Mouse (Mus musculus): ENCODE measurements around the gene Clic3. TPM values are rescaled to one million over a fixed set of nuclear protein-coding genes. Genes with fewer than 3 reads are reported as not detected.
A peak's percentile ranks its signal among the peaks of the same experiment; 100 is the strongest.

The Clic3 gene
- polyA plus RNA-seq, 1 experiment: 0.15 TPM

DNA sequence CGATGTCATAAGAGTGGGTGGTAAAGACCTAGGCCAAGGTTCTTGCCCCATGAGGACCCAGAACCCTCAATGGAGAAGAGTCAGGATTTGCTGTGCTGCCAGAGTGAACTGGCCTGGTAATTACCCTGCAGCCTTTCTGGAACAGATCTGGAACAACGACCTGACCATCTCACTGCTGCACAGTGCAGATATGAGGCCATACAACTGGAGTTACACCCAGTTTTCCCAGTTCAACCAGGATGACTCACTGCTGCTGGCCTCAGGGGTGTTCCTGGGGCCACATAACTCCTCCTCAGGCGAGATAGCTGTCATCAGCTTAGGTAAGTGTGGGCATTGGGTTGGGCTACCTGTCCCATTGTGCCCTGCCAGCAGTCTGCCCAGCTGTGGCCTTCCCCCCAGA lies 46.1 kb downstream of the Clic3 start:
- Histone ChIP-seq H3K4me3 (ENCODE audit: insufficient read depth, poor library complexity, severe bottlenecking) (no peak overlapping the region), H3K36me3 (ENCODE audit: control insufficient read depth, insufficient read depth) (peaks cover 11% of the 10 kb centered on the region), H3ac (ENCODE audit: control insufficient read depth, insufficient read length, low read depth) (no peak overlapping the region), H3K79me3 (ENCODE audit: low read depth) (peaks cover 9% of the 10 kb centered on the region), H3K79me2 (ENCODE audit: control insufficient read depth, insufficient read depth) (peaks cover 19% of the 10 kb centered on the region), H3K27me3 (ENCODE audit: control insufficient read depth, insufficient read depth, insufficient read length) (no peaks in the 10 kb centered on the region)
- TF ChIP-seq USF1 (IDR thresholded peaks at IDR 0.05; ENCODE audit: low read depth) (no peak), CEBPB (IDR thresholded peaks at IDR 0.05; ENCODE audit: low read depth) (no peak), MYOD1 (IDR thresholded peaks at IDR 0.05; ENCODE audit: control insufficient read depth, insufficient read length, low read depth) (no peak), FOSL1 (IDR thresholded peaks at IDR 0.05; ENCODE audit: insufficient read depth, low read length, poor library complexity, severe bottlenecking) (no peak), CTCF (IDR thresholded peaks at IDR 0.05; ENCODE audit: control insufficient read depth, insufficient read depth, insufficient read length) (no peak), MAX (IDR thresholded peaks at IDR 0.05) (no peak), MYOG (IDR thresholded peaks at IDR 0.05; ENCODE audit: control insufficient read depth, extremely low read depth, insufficient read length) (no peak)

DNA sequence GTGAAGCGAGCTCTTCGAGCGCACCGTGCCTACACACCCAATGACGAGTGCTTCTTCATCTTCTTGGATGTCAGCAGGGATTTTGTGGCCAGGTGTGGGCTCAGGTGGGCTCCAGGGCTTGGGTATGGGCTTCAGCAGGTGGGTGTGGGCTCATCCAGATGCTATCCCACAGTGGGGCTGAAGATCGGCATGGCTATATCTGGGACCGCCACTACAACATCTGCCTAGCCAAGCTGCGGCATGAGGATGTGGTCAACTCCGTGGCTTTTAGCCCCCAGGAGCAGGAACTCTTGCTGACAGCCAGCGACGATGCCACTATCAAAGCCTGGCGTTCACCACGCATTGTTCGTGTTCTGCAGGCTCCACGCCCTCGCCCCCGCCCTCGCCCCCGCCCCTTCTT lies 47.9 kb downstream of the Clic3 start:
- no peak overlapping the region for H3K4me3 ChIP-seq (ENCODE audit: insufficient read depth, poor library complexity, severe bottlenecking)
- peaks cover 9% of the 10 kb centered on the region for H3K79me3 ChIP-seq (ENCODE audit: low read depth)
- H3K36me3 ChIP-seq (ENCODE audit: control insufficient read depth, insufficient read depth): peaks cover 11% of the 10 kb centered on the region
- H3K79me2 ChIP-seq (ENCODE audit: control insufficient read depth, insufficient read depth): peaks cover 19% of the 10 kb centered on the region
- no peaks in the 10 kb centered on the region for H3K27me3 ChIP-seq (ENCODE audit: control insufficient read depth, insufficient read depth, insufficient read length)
- TF ChIP-seq USF1 (IDR thresholded peaks at IDR 0.05; ENCODE audit: low read depth): no peak
- no peak for TF ChIP-seq CEBPB (IDR thresholded peaks at IDR 0.05; ENCODE audit: low read depth)
- no peak for TF ChIP-seq MAX (IDR thresholded peaks at IDR 0.05)
- no peak for TF ChIP-seq MYOD1 (IDR thresholded peaks at IDR 0.05; ENCODE audit: control insufficient read depth, insufficient read length, low read depth)
- no peak for TF ChIP-seq FOSL1 (IDR thresholded peaks at IDR 0.05; ENCODE audit: insufficient read depth, low read length, poor library complexity, severe bottlenecking)
- no peak for TF ChIP-seq MYOG (IDR thresholded peaks at IDR 0.05; ENCODE audit: control insufficient read depth, extremely low read depth, insufficient read length)
- TF ChIP-seq CTCF (IDR thresholded peaks at IDR 0.05; ENCODE audit: control insufficient read depth, insufficient read depth, insufficient read length): no peak
- no peak overlapping the region for H3ac ChIP-seq (ENCODE audit: control insufficient read depth, insufficient read length, low read depth)

DNA sequence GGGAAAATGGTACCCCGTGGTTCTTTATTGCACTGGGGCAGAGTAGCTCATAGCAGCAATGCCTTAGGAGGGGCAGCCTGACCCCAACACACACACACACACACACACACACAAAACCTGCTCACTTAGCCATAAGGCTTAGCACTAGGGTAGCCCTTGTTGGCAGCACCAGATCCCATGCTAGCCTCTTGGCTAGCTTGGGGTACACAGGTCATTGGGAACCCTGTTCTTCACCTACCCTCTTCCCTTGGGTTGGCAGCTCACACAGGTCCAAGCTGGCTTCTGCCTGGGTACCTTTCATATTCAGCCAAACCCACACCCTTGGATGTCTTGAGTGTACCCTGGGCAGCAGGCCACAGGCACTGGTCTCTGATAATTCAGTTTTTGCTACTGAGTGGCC lies 48.4 kb downstream of the Clic3 start:
- TF ChIP-seq USF1 (IDR thresholded peaks at IDR 0.05; ENCODE audit: low read depth) (no peak), FOSL1 (IDR thresholded peaks at IDR 0.05; ENCODE audit: insufficient read depth, low read length, poor library complexity, severe bottlenecking) (no peak), CEBPB (IDR thresholded peaks at IDR 0.05; ENCODE audit: low read depth) (no peak), MAX (IDR thresholded peaks at IDR 0.05) (no peak), MYOD1 (IDR thresholded peaks at IDR 0.05; ENCODE audit: control insufficient read depth, insufficient read length, low read depth) (no peak), CTCF (IDR thresholded peaks at IDR 0.05; ENCODE audit: control insufficient read depth, insufficient read depth, insufficient read length) (no peak), MYOG (IDR thresholded peaks at IDR 0.05; ENCODE audit: control insufficient read depth, extremely low read depth, insufficient read length) (no peak)
- no peak overlapping the region for H3ac ChIP-seq (ENCODE audit: control insufficient read depth, insufficient read length, low read depth)
- no peak overlapping the region for H3K4me3 ChIP-seq (ENCODE audit: insufficient read depth, poor library complexity, severe bottlenecking)
- peaks cover 11% of the 10 kb centered on the region for H3K36me3 ChIP-seq (ENCODE audit: control insufficient read depth, insufficient read depth)
- peaks cover 9% of the 10 kb centered on the region for H3K79me3 ChIP-seq (ENCODE audit: low read depth)
- H3K27me3 ChIP-seq (ENCODE audit: control insufficient read depth, insufficient read depth, insufficient read length): no peaks in the 10 kb centered on the region
- H3K79me2 ChIP-seq (ENCODE audit: control insufficient read depth, insufficient read depth): peaks cover 19% of the 10 kb centered on the region

GRCm38 (mm10) chr2:25505860-25506259 lies 49.2 kb downstream of the Clic3 start:
- Histone ChIP-seq H3K79me3 (ENCODE audit: low read depth) (peaks cover 8% of the 10 kb centered on the region), H3K79me2 (ENCODE audit: control insufficient read depth, insufficient read depth) (peaks cover 18% of the 10 kb centered on the region), H3K4me3 (ENCODE audit: insufficient read depth, poor library complexity, severe bottlenecking) (no peak overlapping the region), H3K27me3 (ENCODE audit: control insufficient read depth, insufficient read depth, insufficient read length) (no peaks in the 10 kb centered on the region), H3K36me3 (ENCODE audit: control insufficient read depth, insufficient read depth) (peaks cover 11% of the 10 kb centered on the region), H3ac (ENCODE audit: control insufficient read depth, insufficient read length, low read depth) (no peak overlapping the region)
- TF ChIP-seq MYOD1 (IDR thresholded peaks at IDR 0.05; ENCODE audit: control insufficient read depth, insufficient read length, low read depth) (no peak), CTCF (IDR thresholded peaks at IDR 0.05; ENCODE audit: control insufficient read depth, insufficient read depth, insufficient read length) (no peak), FOSL1 (IDR thresholded peaks at IDR 0.05; ENCODE audit: insufficient read depth, low read length, poor library complexity, severe bottlenecking) (no peak), MYOG (IDR thresholded peaks at IDR 0.05; ENCODE audit: control insufficient read depth, extremely low read depth, insufficient read length) (no peak), USF1 (IDR thresholded peaks at IDR 0.05; ENCODE audit: low read depth) (no peak), MAX (IDR thresholded peaks at IDR 0.05) (no peak), CEBPB (IDR thresholded peaks at IDR 0.05; ENCODE audit: low read depth) (no peak)

DNA sequence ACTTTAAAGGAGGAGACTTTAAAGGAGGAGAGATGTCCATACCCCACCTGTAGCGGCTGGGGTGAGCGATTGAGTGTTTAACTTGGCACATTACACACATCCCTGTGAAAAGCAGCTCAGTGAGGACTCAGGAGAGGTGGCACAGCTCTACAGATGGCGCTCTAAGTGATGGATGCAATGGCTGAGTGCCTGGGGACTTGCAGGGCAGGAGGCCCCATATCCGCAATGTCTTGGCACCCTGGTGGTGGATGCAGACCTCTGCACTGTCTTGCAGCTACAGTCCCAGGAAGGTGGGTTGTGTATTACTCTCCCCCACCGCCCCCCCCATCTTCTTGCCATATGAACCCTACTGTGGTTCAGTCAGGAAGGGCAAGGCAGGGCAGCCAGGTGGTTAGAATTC lies 50.3 kb downstream of the Clic3 start:
- Histone ChIP-seq H3K36me3 (ENCODE audit: control insufficient read depth, insufficient read depth) (peaks cover 11% of the 10 kb centered on the region), H3K27me3 (ENCODE audit: control insufficient read depth, insufficient read depth, insufficient read length) (no peaks in the 10 kb centered on the region), H3ac (ENCODE audit: control insufficient read depth, insufficient read length, low read depth) (no peak overlapping the region), H3K79me2 (ENCODE audit: control insufficient read depth, insufficient read depth) (peaks cover 7% of the 10 kb centered on the region), H3K79me3 (ENCODE audit: low read depth) (no peaks in the 10 kb centered on the region), H3K4me3 (ENCODE audit: insufficient read depth, poor library complexity, severe bottlenecking) (no peak overlapping the region)
- TF ChIP-seq CTCF (IDR thresholded peaks at IDR 0.05; ENCODE audit: control insufficient read depth, insufficient read depth, insufficient read length) (peak; percentile 21), USF1 (IDR thresholded peaks at IDR 0.05; ENCODE audit: low read depth) (no peak)

Small RNAs within 50 kb of the gene (microRNA-seq; reads per million reads assigned to microRNA genes)
- not detected for gene Mir3087 (ENCODE audit: borderline microRNAs expressed)

Other genes with a start within 250 kb of the Clic3 start
- 47.4 TPM for gene Nelfb, start 245.3 kb upstream of the Clic3 start, polyA plus RNA-seq (2012; fragmentation: generic; extraction: Trizol)
- not detected for gene Stpg3, start 242.2 kb upstream of the Clic3 start, polyA plus RNA-seq (2012; fragmentation: generic; extraction: Trizol)
- not detected for gene Fam166a, start 238.1 kb upstream of the Clic3 start, polyA plus RNA-seq (2012; fragmentation: generic; extraction: Trizol)
- 800 TPM for gene Tubb4b, start 232.1 kb upstream of the Clic3 start, polyA plus RNA-seq (2012; fragmentation: generic; extraction: Trizol)
- gene Slc34a3, start 222.5 kb upstream of the Clic3 start, polyA plus RNA-seq (2012; fragmentation: generic; extraction: Trizol): not detected
- gene Rnf224, start 220.1 kb upstream of the Clic3 start, polyA plus RNA-seq (2012; fragmentation: generic; extraction: Trizol): not detected
- 0.22 TPM for gene Rnf208, start 214.6 kb upstream of the Clic3 start, polyA plus RNA-seq (2012; fragmentation: generic; extraction: Trizol)
- 0.25 TPM for gene Cysrt1, start 214.4 kb upstream of the Clic3 start, polyA plus RNA-seq (2012; fragmentation: generic; extraction: Trizol)
- 3.9 TPM for gene AL732309.1, start 210.0 kb upstream of the Clic3 start, polyA plus RNA-seq (2012; fragmentation: generic; extraction: Trizol)
- gene Tmem203, start 201.4 kb upstream of the Clic3 start, polyA plus RNA-seq (2012; fragmentation: generic; extraction: Trizol): 28.5 TPM
- gene Tprn, start 194.2 kb upstream of the Clic3 start, polyA plus RNA-seq (2012; fragmentation: generic; extraction: Trizol): 7.4 TPM
- gene Ssna1, start 184.4 kb upstream of the Clic3 start, polyA plus RNA-seq (2012; fragmentation: generic; extraction: Trizol): 143 TPM
- 89.4 TPM for gene Anapc2, start 184.4 kb upstream of the Clic3 start, polyA plus RNA-seq (2012; fragmentation: generic; extraction: Trizol)
- gene Tmem210, start 168.7 kb upstream of the Clic3 start, polyA plus RNA-seq (2012; fragmentation: generic; extraction: Trizol): not detected
- gene Lrrc26, start 166.9 kb upstream of the Clic3 start, polyA plus RNA-seq (2012; fragmentation: generic; extraction: Trizol): not detected
- 0.02 TPM for gene Grin1, start 137.7 kb upstream of the Clic3 start, polyA plus RNA-seq (2012; fragmentation: generic; extraction: Trizol)
- gene Man1b1, start 124.5 kb upstream of the Clic3 start, polyA plus RNA-seq (2012; fragmentation: generic; extraction: Trizol): 38.0 TPM
- 22.4 TPM for gene Dpp7, start 100.5 kb upstream of the Clic3 start, polyA plus RNA-seq (2012; fragmentation: generic; extraction: Trizol)
- gene Uap1l1, start 91.2 kb upstream of the Clic3 start, polyA plus RNA-seq (2012; fragmentation: generic; extraction: Trizol): 96.6 TPM
- gene Sapcd2, start 84.5 kb upstream of the Clic3 start, polyA plus RNA-seq (2012; fragmentation: generic; extraction: Trizol): 25.8 TPM
- not detected for gene Entpd2, start 61.0 kb upstream of the Clic3 start, polyA plus RNA-seq (2012; fragmentation: generic; extraction: Trizol)
- 79.9 TPM for gene Npdc1, start 57.5 kb upstream of the Clic3 start, polyA plus RNA-seq (2012; fragmentation: generic; extraction: Trizol)
- 0.08 TPM for gene Fut7, start 33.6 kb upstream of the Clic3 start, polyA plus RNA-seq (2012; fragmentation: generic; extraction: Trizol)
- 4.2 TPM for gene Abca2, start 28.1 kb upstream of the Clic3 start, polyA plus RNA-seq (2012; fragmentation: generic; extraction: Trizol)
- gene Paxx, start 4.3 kb downstream of the Clic3 start, polyA plus RNA-seq (2012; fragmentation: generic; extraction: Trizol): 12.3 TPM
- not detected for gene Ptgds, start 13.2 kb downstream of the Clic3 start, polyA plus RNA-seq (2012; fragmentation: generic; extraction: Trizol)
- gene Lcn12, start 37.1 kb downstream of the Clic3 start, polyA plus RNA-seq (2012; fragmentation: generic; extraction: Trizol): not detected
- 35.8 TPM for gene Fbxw5, start 43.9 kb downstream of the Clic3 start, polyA plus RNA-seq (2012; fragmentation: generic; extraction: Trizol)
- gene C8g, start 44.9 kb downstream of the Clic3 start, polyA plus RNA-seq (2012; fragmentation: generic; extraction: Trizol): 0.32 TPM
- 28.8 TPM for gene Traf2, start 90.1 kb downstream of the Clic3 start, polyA plus RNA-seq (2012; fragmentation: generic; extraction: Trizol)
- 340 TPM for gene Edf1, start 101.0 kb downstream of the Clic3 start, polyA plus RNA-seq (2012; fragmentation: generic; extraction: Trizol)
- gene Mamdc4, start 118.0 kb downstream of the Clic3 start, polyA plus RNA-seq (2012; fragmentation: generic; extraction: Trizol): 5.7 TPM
- 94.2 TPM for gene Phpt1, start 118.4 kb downstream of the Clic3 start, polyA plus RNA-seq (2012; fragmentation: generic; extraction: Trizol)
- 0.29 TPM for gene Ajm1, start 124.9 kb downstream of the Clic3 start, polyA plus RNA-seq (2012; fragmentation: generic; extraction: Trizol)
- 58.9 TPM for gene Rabl6, start 151.7 kb downstream of the Clic3 start, polyA plus RNA-seq (2012; fragmentation: generic; extraction: Trizol)
- 0.15 TPM for gene Ccdc183, start 160.8 kb downstream of the Clic3 start, polyA plus RNA-seq (2012; fragmentation: generic; extraction: Trizol)
- gene Tmem141, start 165.2 kb downstream of the Clic3 start, polyA plus RNA-seq (2012; fragmentation: generic; extraction: Trizol): 12.9 TPM
- gene Fcna, start 171.2 kb downstream of the Clic3 start, polyA plus RNA-seq (2012; fragmentation: generic; extraction: Trizol): 0.14 TPM
- gene Lcn8, start 196.3 kb downstream of the Clic3 start, polyA plus RNA-seq (2012; fragmentation: generic; extraction: Trizol): not detected
- gene Lcn5, start 201.1 kb downstream of the Clic3 start, polyA plus RNA-seq (2012; fragmentation: generic; extraction: Trizol): not detected
- gene Lcn6, start 219.9 kb downstream of the Clic3 start, polyA plus RNA-seq (2012; fragmentation: generic; extraction: Trizol): not detected
- not detected for gene Lcn10, start 225.9 kb downstream of the Clic3 start, polyA plus RNA-seq (2012; fragmentation: generic; extraction: Trizol)
- gene Obp2a, start 243.2 kb downstream of the Clic3 start, polyA plus RNA-seq (2012; fragmentation: generic; extraction: Trizol): not detected
- 1.0 TPM for gene Bmyc, start 249.9 kb downstream of the Clic3 start, polyA plus RNA-seq (2012; fragmentation: generic; extraction: Trizol)

All from C2C12 (cell line).